Mouse (Mus musculus): ENCODE results near the gene Pde7b.

Pde7b gene

DNA sequence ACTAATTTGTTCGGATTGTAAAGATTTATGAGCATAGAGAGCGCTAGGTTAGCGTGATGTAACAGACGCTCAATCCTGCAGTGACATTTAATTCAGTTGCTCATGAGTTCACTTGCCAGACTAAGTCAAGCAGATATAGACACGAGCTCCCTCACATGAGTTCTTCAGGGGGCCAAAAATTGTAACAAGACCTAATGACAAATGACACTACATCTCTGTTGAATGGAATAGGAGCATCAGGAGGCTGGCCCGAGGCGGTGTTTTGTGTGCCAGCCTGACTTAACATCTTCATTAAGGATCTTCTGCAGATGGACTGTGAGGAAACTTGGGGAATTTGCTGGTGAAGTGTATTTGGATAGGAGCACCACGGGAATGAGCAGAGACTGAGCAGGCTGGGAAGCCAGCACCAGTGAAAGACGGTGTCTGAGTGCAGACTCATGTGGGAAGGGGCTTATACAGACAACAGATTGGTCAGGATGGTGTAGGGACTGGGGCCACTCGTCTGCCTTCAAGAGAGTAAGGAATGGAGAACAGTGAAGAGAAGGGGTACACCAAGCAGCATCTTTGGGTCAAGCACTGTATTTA lies 303.5 kb downstream of the Pde7b start:
- DNase-seq (ENCODE audit: low read depth, low spot score) = no peak

GRCm38 (mm10) chr10:20420296-20420695 lies 304.6 kb downstream of the Pde7b start:
- no peak for DNase-seq (ENCODE audit: low read depth, low spot score)

DNA sequence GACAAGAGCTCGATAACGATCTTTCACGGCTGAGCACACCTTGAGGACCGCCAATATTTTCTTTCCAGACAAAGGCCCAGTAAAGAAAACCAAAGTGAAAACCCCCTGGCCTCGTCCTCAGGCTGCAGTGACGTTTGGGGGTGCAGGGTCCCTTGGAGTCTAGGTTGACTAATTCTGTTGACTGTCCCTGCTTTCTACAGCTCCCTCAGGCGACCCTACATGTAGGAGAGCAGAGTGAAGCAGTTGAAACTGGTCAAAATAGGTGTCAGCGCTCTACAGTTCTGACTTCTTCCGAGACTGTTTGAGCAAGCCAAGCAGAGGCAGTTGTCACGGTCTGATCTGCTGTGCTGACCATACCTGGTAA lies 306.0 kb downstream of the Pde7b start:
- DNase-seq (ENCODE audit: low read depth, low spot score) = no peak

GRCm38 (mm10) chr10:20418202-20418855 lies 306.5 kb downstream of the Pde7b start:
- DNase-seq (ENCODE audit: low read depth, low spot score) = no peak

- DNase-seq (ENCODE audit: low read depth, low spot score) = no peak
Measured at GRCm38 (mm10) chr10:20409181-20409580, 315.7 kb downstream of the Pde7b start.

DNA sequence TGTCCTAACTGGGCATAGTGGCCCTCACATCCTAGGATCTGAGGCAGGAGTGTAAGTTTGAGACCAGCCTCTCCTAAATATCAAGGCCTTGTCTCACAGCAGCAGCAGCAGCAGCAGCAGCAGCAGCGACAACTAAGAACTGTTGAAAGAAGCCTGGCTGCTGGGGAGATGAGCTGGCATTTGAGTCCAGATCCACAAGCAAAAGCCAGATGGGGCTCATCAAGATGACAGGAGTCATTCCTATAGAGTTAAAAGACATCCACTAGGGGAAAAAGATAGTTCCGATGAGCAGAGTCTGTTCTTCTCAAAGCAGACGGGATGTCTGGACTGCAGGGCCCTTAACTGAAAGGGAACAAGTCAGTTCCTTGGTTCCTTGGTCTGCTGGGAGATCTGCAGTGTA lies 316.5 kb downstream of the Pde7b start:
- no peak for DNase-seq (ENCODE audit: low read depth, low spot score)

DNA sequence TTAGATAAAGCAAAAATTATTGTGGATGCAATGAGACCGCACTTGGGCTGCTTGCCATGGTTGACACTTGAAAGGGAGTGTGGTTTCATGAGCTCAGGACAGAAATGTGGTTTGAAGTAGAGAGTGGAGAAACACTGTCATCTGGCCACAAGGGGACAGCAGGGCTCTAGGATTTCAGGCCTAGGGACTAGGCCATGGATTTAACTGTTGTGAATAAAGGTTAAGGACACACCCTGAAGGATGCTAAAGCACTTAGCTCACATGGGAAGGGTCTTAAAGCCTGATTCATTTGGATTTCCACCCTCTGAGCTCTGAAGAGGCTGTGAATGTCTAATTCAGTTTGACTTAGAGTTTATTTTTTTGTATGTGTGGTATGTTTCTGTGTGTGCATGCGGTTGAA lies 319.4 kb downstream of the Pde7b start:
- peak; percentile 13 for DNase-seq (ENCODE audit: low read depth, low spot score)

GRCm38 (mm10) chr10:20402941-20403340 lies 321.9 kb downstream of the Pde7b start:
- no peak for DNase-seq (ENCODE audit: low read depth, low spot score)

- DNase-seq (ENCODE audit: low read depth, low spot score) = no peak
Measured at GRCm38 (mm10) chr10:20400406-20400805, 324.5 kb downstream of the Pde7b start.

- DNase-seq (ENCODE audit: low read depth, low spot score) = no peak
Measured at GRCm38 (mm10) chr10:20398641-20399390, 326.1 kb downstream of the Pde7b start.

GRCm38 (mm10) chr10:20398224-20398623 lies 326.7 kb downstream of the Pde7b start:
- DNase-seq (ENCODE audit: low read depth, low spot score) = peak; percentile 20

DNA sequence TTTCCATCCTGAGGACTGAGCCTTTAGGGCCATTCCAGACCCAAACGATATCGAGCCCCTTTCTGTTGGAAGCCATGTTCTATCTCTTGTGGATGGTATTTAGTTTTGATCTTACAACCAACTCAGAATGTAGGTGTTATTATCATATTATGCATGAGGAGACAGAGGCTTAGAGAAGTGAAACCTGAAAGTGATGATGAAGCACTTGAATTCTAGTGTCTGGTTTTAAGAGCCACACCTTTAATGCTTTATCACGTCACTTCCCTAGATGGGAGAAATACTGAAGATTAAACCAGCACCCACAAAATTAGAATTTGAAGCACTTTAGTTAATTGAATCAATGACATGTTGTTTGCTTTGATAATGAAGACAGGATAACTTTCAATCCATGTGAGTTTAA lies 329.1 kb downstream of the Pde7b start:
- no peak for DNase-seq (ENCODE audit: low read depth, low spot score)

GRCm38 (mm10) chr10:20394815-20395214 lies 330.1 kb downstream of the Pde7b start:
- no peak for DNase-seq (ENCODE audit: low read depth, low spot score)

DNA sequence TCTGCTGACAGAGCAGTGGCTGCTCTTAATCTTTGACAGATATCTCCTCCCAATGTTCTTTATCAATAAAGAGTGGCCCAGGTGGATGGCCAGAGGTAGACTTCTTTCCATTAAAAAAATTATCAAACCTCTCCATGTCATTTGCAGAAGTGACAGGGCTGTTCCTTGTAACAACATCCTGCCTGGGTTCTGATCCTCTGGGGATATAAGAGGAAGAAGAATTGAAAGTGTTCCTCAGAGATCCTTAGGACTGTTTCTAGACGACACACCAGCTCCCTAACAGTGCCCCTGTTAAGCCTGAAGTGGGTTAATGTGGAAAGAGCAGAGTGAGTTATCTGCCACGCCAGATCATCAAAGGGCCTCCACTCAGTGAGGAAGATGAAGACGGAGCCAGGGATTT lies 334.3 kb downstream of the Pde7b start:
- DNase-seq (ENCODE audit: low read depth, low spot score) = no peak

DNA sequence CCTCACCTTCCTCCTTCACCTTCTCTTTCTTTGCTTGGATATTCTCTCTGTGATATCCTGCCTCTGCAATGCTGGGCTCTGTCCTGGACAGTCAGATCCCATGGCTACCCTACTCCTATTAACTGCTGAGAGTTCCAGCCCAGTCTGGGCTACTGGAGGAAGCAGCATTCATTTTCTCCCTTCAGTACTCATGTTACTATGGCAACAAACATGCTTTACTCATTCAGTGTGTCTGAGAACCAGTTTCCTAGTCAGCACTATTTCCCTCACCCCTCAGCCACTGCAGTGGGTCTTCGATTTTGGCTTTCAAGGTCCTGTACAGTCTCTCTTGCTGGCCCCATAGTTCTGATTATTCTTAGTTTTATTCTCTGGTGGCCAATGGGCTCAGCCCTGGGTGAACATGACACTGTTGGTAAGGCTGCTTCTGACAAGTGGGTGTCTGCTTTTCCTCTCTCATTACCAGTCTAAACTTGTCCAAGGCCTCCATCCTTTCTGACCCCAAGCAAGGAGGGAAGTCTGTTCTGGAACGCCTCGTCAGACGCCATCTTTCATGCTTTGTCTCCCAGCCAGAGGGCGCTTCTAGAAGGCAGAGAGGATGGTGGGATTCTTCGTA lies 342.0 kb downstream of the Pde7b start:
- no peak for DNase-seq (ENCODE audit: low read depth, low spot score)

- DNase-seq (ENCODE audit: low read depth, low spot score) = no peak
Measured at GRCm38 (mm10) chr10:20381352-20381751, 343.5 kb downstream of the Pde7b start.

GRCm38 (mm10) chr10:20380798-20381197 lies 344.1 kb downstream of the Pde7b start:
- DNase-seq (ENCODE audit: low read depth, low spot score) = no peak

GRCm38 (mm10) chr10:20379071-20379735 lies 345.7 kb downstream of the Pde7b start:
- DNase-seq (ENCODE audit: low read depth, low spot score) = no peak

GRCm38 (mm10) chr10:20377621-20378020 lies 347.3 kb downstream of the Pde7b start:
- no peak for DNase-seq (ENCODE audit: low read depth, low spot score)

- no peak for DNase-seq (ENCODE audit: low read depth, low spot score)
Measured at GRCm38 (mm10) chr10:20372046-20372445, 352.8 kb downstream of the Pde7b start.

GRCm38 (mm10) chr10:20362450-20363118 lies 362.3 kb downstream of the Pde7b start:
- no peak for DNase-seq (ENCODE audit: low read depth, low spot score)

Data from CD4-positive helper T cell, adult 2 months (primary cell).